Mouse (Mus musculus) spleen, adult 2 months (tissue): Measurements from ENCODE around the gene Heatr5a. TPM values are rescaled to one million over a fixed set of nuclear protein-coding genes. Genes with fewer than 3 reads are reported as not detected.

Experiments
- DNase-seq, 2 experiments: peaks; one replicate each; pipeline versions ENCODE4 v3.0.0 to v3.0.0-alpha.2; 2012 to 2021; ENCODE audit warnings: low spot score in 2 of 2, low read depth in 1 of 2
- H3K27ac ChIP-seq: fragments of 200-500 bp; 2 replicates; pipeline ENCODE4 v1.5.1; 2012; ENCODE audit warnings: low read length, inconsistent platforms; ENCODE audit not compliant: insufficient read depth
- H3K27me3 ChIP-seq: fragments of 200-500 bp; 2 replicates; pipeline ENCODE4 v1.6.1; 2012; ENCODE audit warnings: mild to moderate bottlenecking, moderate library complexity, low read length, inconsistent platforms; ENCODE audit not compliant: control insufficient read depth, insufficient read depth
- H3K36me3 ChIP-seq: fragments of 200-500 bp; 2 replicates; pipeline ENCODE4 v1.6.1; 2012; ENCODE audit warnings: mild to moderate bottlenecking, low read length, inconsistent platforms; ENCODE audit not compliant: control insufficient read depth, insufficient read depth
- H3K4me1 ChIP-seq: fragments of 200-500 bp; 2 replicates; pipeline ENCODE4 v1.6.1; 2011; ENCODE audit warnings: inconsistent platforms; ENCODE audit not compliant: control insufficient read depth, insufficient read depth, insufficient read length
- H3K4me3 ChIP-seq: fragments of 200-500 bp; 2 replicates; pipeline ENCODE4 v1.5.1; 2011; ENCODE audit warnings: mild to moderate bottlenecking, inconsistent platforms; ENCODE audit not compliant: insufficient read depth, insufficient read length; ENCODE audit errors: extremely low read depth
- CTCF ChIP-seq: fragments of 200-500 bp; IDR thresholded peaks from 2 replicates; pipeline ENCODE4 v1.5.1; 2011; ENCODE audit warnings: mild to moderate bottlenecking, inconsistent platforms; ENCODE audit not compliant: insufficient read depth, insufficient read length, insufficient replicate concordance; ENCODE audit errors: extremely low read depth
- POLR2A ChIP-seq: fragments of 200-500 bp; IDR thresholded peaks from 2 replicates; pipeline ENCODE4 v1.6.1; 2011; ENCODE audit warnings: low read depth, low read length, inconsistent platforms
- WGBS: fragments of 180-500 bp; shearing (Covaris S2); methylation state at CpG from one replicate; pipeline ENCODE4 v1.1.7; 2018; 5-methylcytosine and 5-hydroxymethylcytosine counted together
- polyA plus RNA-seq: library from polyadenylated mRNA; depleted of rRNA; stranded (reverse); fragments of >200 nt; gene quantifications from 2 replicates; pipeline ENCODE4 v1.2.3, GENCODE M21; 2012

The Heatr5a gene
- polyA plus RNA-seq, 1 experiment = 18.0 TPM

DNA sequence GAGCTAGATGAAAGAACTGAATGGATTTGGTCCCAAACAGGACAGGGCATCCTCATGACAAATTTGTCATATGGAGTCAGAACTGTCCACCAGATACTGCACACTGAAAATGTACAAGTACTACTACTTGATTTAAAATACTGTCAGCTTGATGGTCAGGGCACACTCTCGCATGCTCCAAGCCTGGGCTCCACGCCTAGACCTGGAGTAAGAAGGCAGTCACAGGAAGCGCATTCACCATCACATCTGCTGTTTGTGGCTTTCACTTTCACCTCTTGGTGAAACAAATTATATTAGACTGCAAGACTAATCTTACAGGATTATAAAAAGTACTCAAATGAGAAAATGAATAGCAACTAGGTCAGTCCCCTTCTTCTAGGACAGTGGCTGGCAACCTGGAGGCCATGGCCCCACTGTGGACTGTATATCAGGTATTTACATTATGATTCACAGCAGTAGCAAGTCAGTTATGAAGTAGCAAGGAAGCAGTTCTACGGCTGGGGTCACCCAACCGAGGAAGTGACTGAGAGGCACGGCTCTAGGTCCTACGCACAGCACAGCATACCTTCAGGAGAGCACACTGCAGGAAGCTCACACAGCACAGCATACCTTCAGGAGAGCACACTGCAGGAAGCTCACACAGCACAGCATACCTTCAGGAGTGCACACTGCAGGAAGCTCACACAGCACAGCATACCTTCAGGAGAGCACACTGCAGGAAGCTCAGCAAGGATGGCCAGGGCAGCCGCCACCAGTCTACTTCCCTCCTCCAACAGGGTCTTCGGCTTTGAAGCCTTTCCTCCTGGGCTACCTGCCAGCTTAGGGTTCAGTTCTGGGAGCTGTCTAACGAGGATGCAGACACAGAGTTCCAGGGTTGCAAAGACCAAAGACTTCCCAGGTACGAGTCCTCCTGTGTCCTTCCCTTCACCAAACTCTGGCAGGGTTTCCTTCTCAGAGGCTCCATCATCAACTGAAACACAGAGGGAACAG lies 83.5 kb downstream of the Heatr5a start:
- Histone ChIP-seq H3K36me3 (peaks cover 5% of the 10 kb centered on the region; the same call in 1 of the 2 replicates), H3K27me3 (no peaks in the 10 kb centered on the region), H3K4me1 (peaks cover 10% of the 10 kb centered on the region; the same call in 1 of the 2 replicates), H3K27ac (peak overlapping the region; percentile 88), H3K4me3 (peak overlapping the region; percentile 40)
- 14% methylated on average over 11 of the region's 11 CpGs for WGBS
- TF ChIP-seq CTCF = no peak
- peak; percentile 34; the same call in 1 of the 2 replicates for TF ChIP-seq POLR2A
- peak; percentile 53 to 63 for DNase-seq

DNA sequence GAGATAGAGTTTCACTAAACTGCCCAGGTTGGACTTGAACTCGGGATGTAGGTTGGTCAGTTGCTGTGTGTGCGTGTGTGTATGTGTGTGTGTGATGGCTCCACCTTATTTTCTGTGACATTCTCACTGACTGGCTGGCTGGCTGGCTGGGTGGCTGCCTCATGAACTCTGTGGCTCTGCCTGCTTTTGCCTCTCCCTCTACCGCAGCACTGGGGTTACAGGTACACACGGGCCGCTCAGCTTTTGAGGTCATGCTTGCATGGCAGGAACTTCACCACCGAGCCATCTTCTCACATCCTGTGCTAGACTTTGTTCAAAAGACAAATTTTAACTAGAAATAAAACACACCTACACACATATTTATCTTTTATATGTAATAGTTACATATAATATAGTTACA lies 84.8 kb downstream of the Heatr5a start:
- peaks cover 5% of the 10 kb centered on the region; the same call in 1 of the 2 replicates for H3K36me3 ChIP-seq
- WGBS = 52% methylated on average over 6 of the region's 6 CpGs
- H3K27ac ChIP-seq = peak overlapping the region; percentile 36
- no peak for TF ChIP-seq POLR2A
- no peak for TF ChIP-seq CTCF
- no peak overlapping the region for H3K4me3 ChIP-seq
- H3K4me1 ChIP-seq = peaks cover 10% of the 10 kb centered on the region; the same call in 1 of the 2 replicates
- DNase-seq = peak; percentile 41 to 50
- H3K27me3 ChIP-seq = no peaks in the 10 kb centered on the region

- Histone ChIP-seq H3K36me3 (peaks cover 3% of the 10 kb centered on the region; the same call in 1 of the 2 replicates), H3K27me3 (no peaks in the 10 kb centered on the region), H3K4me3 (no peak overlapping the region), H3K27ac (no peak overlapping the region), H3K4me1 (peaks cover 10% of the 10 kb centered on the region; the same call in 1 of the 2 replicates)
- TF ChIP-seq POLR2A (no peak), CTCF (no peak)
- no peak for DNase-seq
- WGBS = 89% methylated on average over 2 of the region's 2 CpGs
Observed at GRCm38 (mm10) chr12:51884801-51885200, 86.3 kb downstream of the Heatr5a start.

DNA sequence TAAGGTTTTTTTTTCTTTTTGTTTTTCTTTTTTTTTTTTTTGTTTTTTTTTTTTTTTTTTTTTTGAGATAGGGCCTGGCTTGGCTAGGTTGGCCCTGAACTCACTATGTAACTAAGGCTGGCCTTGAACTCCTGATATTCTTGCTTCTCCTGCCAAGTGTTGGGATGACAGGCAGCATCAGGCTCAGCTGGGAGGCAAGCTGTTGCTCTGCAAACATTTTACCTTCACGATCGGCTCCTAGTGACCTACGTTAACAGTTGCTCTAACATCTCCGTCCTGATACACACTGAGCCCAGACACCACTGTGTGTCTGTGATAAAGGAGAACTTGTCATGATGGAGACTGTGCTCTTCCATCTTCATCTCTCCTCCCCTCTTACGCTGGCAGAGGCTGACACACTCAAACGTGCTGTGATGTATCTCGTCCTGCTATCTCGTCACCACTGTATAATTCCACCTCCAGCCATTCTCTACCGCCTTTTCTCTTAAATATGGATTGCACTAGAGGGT lies 87.8 kb downstream of the Heatr5a start:
- Histone ChIP-seq H3K36me3 (peaks cover 9% of the 10 kb centered on the region), H3K27me3 (no peaks in the 10 kb centered on the region), H3K27ac (no peak overlapping the region), H3K4me3 (no peak overlapping the region), H3K4me1 (peaks cover 10% of the 10 kb centered on the region; the same call in 1 of the 2 replicates)
- DNase-seq = no peak
- TF ChIP-seq POLR2A (no peak), CTCF (no peak)
- 81% methylated on average over 9 of the region's 9 CpGs for WGBS

GRCm38 (mm10) chr12:51882606-51883296 lies 88.4 kb downstream of the Heatr5a start:
- Histone ChIP-seq H3K4me3 (no peak overlapping the region), H3K4me1 (peaks cover 10% of the 10 kb centered on the region; the same call in 1 of the 2 replicates), H3K36me3 (peaks cover 12% of the 10 kb centered on the region), H3K27ac (no peak overlapping the region), H3K27me3 (no peaks in the 10 kb centered on the region)
- TF ChIP-seq POLR2A = no peak
- TF ChIP-seq CTCF = no peak
- 93% methylated on average over 6 of the region's 6 CpGs for WGBS
- DNase-seq = no peak

DNA sequence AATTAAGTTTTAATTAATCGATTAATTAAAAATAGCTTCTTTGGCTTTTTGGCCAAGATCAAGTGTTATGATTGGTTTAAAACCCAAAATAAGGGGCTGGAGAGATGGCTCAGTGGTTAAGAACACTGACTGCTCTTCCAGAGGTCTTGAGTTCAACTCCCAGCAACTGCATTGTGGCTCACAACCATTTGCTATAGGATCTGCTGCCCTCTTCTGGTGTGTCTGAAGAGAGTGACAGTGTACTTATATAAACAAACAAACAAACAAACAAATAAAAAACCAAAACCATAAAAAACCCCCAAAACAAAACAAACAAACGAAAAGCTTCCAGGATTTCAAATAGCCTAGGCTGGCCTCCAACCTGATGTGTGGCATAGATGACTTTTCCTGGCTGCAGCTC lies 89.3 kb downstream of the Heatr5a start:
- Histone ChIP-seq H3K36me3 (peaks cover 13% of the 10 kb centered on the region), H3K4me1 (peaks cover 6% of the 10 kb centered on the region; the same call in 1 of the 2 replicates), H3K27me3 (no peaks in the 10 kb centered on the region), H3K27ac (no peak overlapping the region), H3K4me3 (no peak overlapping the region)
- WGBS = 93% methylated on average over 2 of the region's 2 CpGs
- TF ChIP-seq CTCF (no peak), POLR2A (no peak)
- DNase-seq = no peak
